Mouse (Mus musculus): ENCODE data around the gene Dtymk. TPM values are rescaled to one million over a fixed set of nuclear protein-coding genes. Genes with fewer than 3 reads are reported as not detected.
"Not testable (repeated sequence)": the region's sequence is repeated elsewhere in the genome, so short reads cannot be mapped to it uniquely, and the experiment has no call there.

Dtymk gene
- total RNA-seq, 1 experiment from 2014 or later: 36.5 TPM

- ATAC-seq (ENCODE audit: extremely low read depth, insufficient number of reproducible peaks, low FRiP score, poor library complexity, severe bottlenecking): no peak
Measured at GRCm38 (mm10) chr1:93808871-93809270, 7.1 kb upstream of the Dtymk start.

- no peak for ATAC-seq (ENCODE audit: extremely low read depth, insufficient number of reproducible peaks, low FRiP score, poor library complexity, severe bottlenecking)
Measured at GRCm38 (mm10) chr1:93805221-93805951, 3.7 kb upstream of the Dtymk start.

- no peak for ATAC-seq (ENCODE audit: extremely low read depth, insufficient number of reproducible peaks, low FRiP score, poor library complexity, severe bottlenecking)
Measured at GRCm38 (mm10) chr1:93804818-93805217, 3.1 kb upstream of the Dtymk start.

- ATAC-seq (ENCODE audit: extremely low read depth, insufficient number of reproducible peaks, low FRiP score, poor library complexity, severe bottlenecking): peak; percentile 76
Measured at GRCm38 (mm10) chr1:93803556-93804507, 2.1 kb upstream of the Dtymk start, which contains the start of gene Ing5. Ing5 (plus strand) TSS chr1:93803965.

GRCm38 (mm10) chr1:93802771-93803170 lies 1.0 kb upstream of the Dtymk start:
- ATAC-seq (ENCODE audit: extremely low read depth, insufficient number of reproducible peaks, low FRiP score, poor library complexity, severe bottlenecking): no peak

- no peak for ATAC-seq (ENCODE audit: extremely low read depth, insufficient number of reproducible peaks, low FRiP score, poor library complexity, severe bottlenecking)
Measured at GRCm38 (mm10) chr1:93800670-93801503, 847 bp downstream of the Dtymk start.

GRCm38 (mm10) chr1:93795886-93796285 lies 5.8 kb downstream of the Dtymk start:
- ATAC-seq (ENCODE audit: extremely low read depth, insufficient number of reproducible peaks, low FRiP score, poor library complexity, severe bottlenecking): no peak

GRCm38 (mm10) chr1:93794526-93794925 lies 7.2 kb downstream of the Dtymk start:
- ATAC-seq (ENCODE audit: extremely low read depth, insufficient number of reproducible peaks, low FRiP score, poor library complexity, severe bottlenecking): no peak

GRCm38 (mm10) chr1:93786912-93787311 lies 14.8 kb downstream of the Dtymk start:
- no peak for ATAC-seq (ENCODE audit: extremely low read depth, insufficient number of reproducible peaks, low FRiP score, poor library complexity, severe bottlenecking)

- no peak for ATAC-seq (ENCODE audit: extremely low read depth, insufficient number of reproducible peaks, low FRiP score, poor library complexity, severe bottlenecking)
Measured at GRCm38 (mm10) chr1:93776686-93777085, 25.0 kb downstream of the Dtymk start.

GRCm38 (mm10) chr1:93769901-93770300 lies 31.8 kb downstream of the Dtymk start:
- ATAC-seq (ENCODE audit: extremely low read depth, insufficient number of reproducible peaks, low FRiP score, poor library complexity, severe bottlenecking): no peak

- no peak for ATAC-seq (ENCODE audit: extremely low read depth, insufficient number of reproducible peaks, low FRiP score, poor library complexity, severe bottlenecking)
Measured at GRCm38 (mm10) chr1:93767600-93767999, 34.1 kb downstream of the Dtymk start.

GRCm38 (mm10) chr1:93764871-93765591 lies 36.7 kb downstream of the Dtymk start:
- ATAC-seq (ENCODE audit: extremely low read depth, insufficient number of reproducible peaks, low FRiP score, poor library complexity, severe bottlenecking): no peak

GRCm38 (mm10) chr1:93763531-93763930 lies 38.2 kb downstream of the Dtymk start:
- ATAC-seq (ENCODE audit: extremely low read depth, insufficient number of reproducible peaks, low FRiP score, poor library complexity, severe bottlenecking): not testable (repeated sequence)

GRCm38 (mm10) chr1:93760076-93760475 lies 41.7 kb downstream of the Dtymk start:
- ATAC-seq (ENCODE audit: extremely low read depth, insufficient number of reproducible peaks, low FRiP score, poor library complexity, severe bottlenecking): no peak

GRCm38 (mm10) chr1:93756154-93756553 lies 45.6 kb downstream of the Dtymk start:
- no peak for ATAC-seq (ENCODE audit: extremely low read depth, insufficient number of reproducible peaks, low FRiP score, poor library complexity, severe bottlenecking)

GRCm38 (mm10) chr1:93755618-93756017 lies 46.1 kb downstream of the Dtymk start:
- no peak for ATAC-seq (ENCODE audit: extremely low read depth, insufficient number of reproducible peaks, low FRiP score, poor library complexity, severe bottlenecking)

GRCm38 (mm10) chr1:93755291-93755610 lies 46.5 kb downstream of the Dtymk start:
- no peak for ATAC-seq (ENCODE audit: extremely low read depth, insufficient number of reproducible peaks, low FRiP score, poor library complexity, severe bottlenecking)

All from neutrophil, adult 5-6 weeks (primary cell).